Mouse (Mus musculus): ENCODE measurements at regions not wholly inside any gene's neighbourhood (a gene's known extent, or its start where the extent isn't known, plus 50 kb on each side); places are given as distances from the start of the nearest gene placed in this dataset.

- H3K9me3 ChIP-seq (ENCODE audit: low read length): no peaks in the 10 kb centered on the region
- no peak overlapping the region for H3K9ac ChIP-seq (replicated peaks; ENCODE audit: low read length)
- H3K4me3 ChIP-seq (ENCODE audit: low read length): no peak overlapping the region
- H3K27me3 ChIP-seq (ENCODE audit: insufficient read depth, low read length): no peaks in the 10 kb centered on the region
- H3K4me2 ChIP-seq (replicated peaks; ENCODE audit: low read depth, low read length): no peak overlapping the region
- no peaks in the 10 kb centered on the region for H3K36me3 ChIP-seq (ENCODE audit: insufficient read depth, low read length)
- no peaks in the 10 kb centered on the region for H3K4me1 ChIP-seq (ENCODE audit: insufficient read depth, low read length)
- no peak overlapping the region for H3K27ac ChIP-seq (ENCODE audit: low read length)
- 55% methylated on average over 4 of the region's 4 CpGs for WGBS
- no peak for ATAC-seq (ENCODE audit: low FRiP score, low TSS enrichment)
Observed at GRCm38 (mm10) chr7:64061170-64061569, 92.5 kb upstream of the Trpm1 start.

- Histone ChIP-seq H3K4me1 (ENCODE audit: insufficient read depth, low read length) (no peaks in the 10 kb centered on the region), H3K4me3 (ENCODE audit: low read length) (no peak overlapping the region), H3K4me2 (replicated peaks; ENCODE audit: low read depth, low read length) (no peak overlapping the region), H3K36me3 (ENCODE audit: insufficient read depth, low read length) (no peaks in the 10 kb centered on the region), H3K27me3 (ENCODE audit: insufficient read depth, low read length) (no peaks in the 10 kb centered on the region), H3K27ac (ENCODE audit: low read length) (no peak overlapping the region), H3K9me3 (ENCODE audit: low read length) (no peaks in the 10 kb centered on the region), H3K9ac (replicated peaks; ENCODE audit: low read length) (no peak overlapping the region)
- whole genome bisulfite sequencing: 86% methylated on average over 1 of the region's 1 CpGs
- ATAC-seq (ENCODE audit: low FRiP score, low TSS enrichment): no peak
Observed at GRCm38 (mm10) chr7:64060582-64060981, 93.1 kb upstream of the Trpm1 start.

GRCm38 (mm10) chr7:64060051-64060450 lies 93.6 kb upstream of the Trpm1 start:
- H3K4me2 ChIP-seq (replicated peaks; ENCODE audit: low read depth, low read length): no peak overlapping the region
- H3K36me3 ChIP-seq (ENCODE audit: insufficient read depth, low read length): no peaks in the 10 kb centered on the region
- no peak overlapping the region for H3K27ac ChIP-seq (ENCODE audit: low read length)
- no peak overlapping the region for H3K4me3 ChIP-seq (ENCODE audit: low read length)
- H3K9ac ChIP-seq (replicated peaks; ENCODE audit: low read length): no peak overlapping the region
- ATAC-seq (ENCODE audit: low FRiP score, low TSS enrichment): no peak
- 5% methylated on average over 1 of the region's 1 CpGs for WGBS
- no peaks in the 10 kb centered on the region for H3K9me3 ChIP-seq (ENCODE audit: low read length)
- no peaks in the 10 kb centered on the region for H3K4me1 ChIP-seq (ENCODE audit: insufficient read depth, low read length)
- H3K27me3 ChIP-seq (ENCODE audit: insufficient read depth, low read length): no peaks in the 10 kb centered on the region

GRCm38 (mm10) chr7:64058282-64058872 lies 95.3 kb upstream of the Trpm1 start:
- no peak for ATAC-seq (ENCODE audit: low FRiP score, low TSS enrichment)
- Histone ChIP-seq H3K27ac (ENCODE audit: low read length) (no peak overlapping the region), H3K9ac (replicated peaks; ENCODE audit: low read length) (no peak overlapping the region), H3K4me3 (ENCODE audit: low read length) (no peak overlapping the region), H3K27me3 (ENCODE audit: insufficient read depth, low read length) (no peaks in the 10 kb centered on the region), H3K9me3 (ENCODE audit: low read length) (no peaks in the 10 kb centered on the region), H3K4me2 (replicated peaks; ENCODE audit: low read depth, low read length) (no peak overlapping the region), H3K4me1 (ENCODE audit: insufficient read depth, low read length) (no peaks in the 10 kb centered on the region), H3K36me3 (ENCODE audit: insufficient read depth, low read length) (no peaks in the 10 kb centered on the region)
- WGBS: 47% methylated on average over 4 of the region's 4 CpGs

GRCm38 (mm10) chr7:64057873-64058272 lies 95.8 kb upstream of the Trpm1 start:
- Histone ChIP-seq H3K4me1 (ENCODE audit: insufficient read depth, low read length) (no peaks in the 10 kb centered on the region), H3K9ac (replicated peaks; ENCODE audit: low read length) (no peak overlapping the region), H3K9me3 (ENCODE audit: low read length) (no peaks in the 10 kb centered on the region), H3K4me3 (ENCODE audit: low read length) (no peak overlapping the region), H3K36me3 (ENCODE audit: insufficient read depth, low read length) (no peaks in the 10 kb centered on the region), H3K27me3 (ENCODE audit: insufficient read depth, low read length) (no peaks in the 10 kb centered on the region), H3K27ac (ENCODE audit: low read length) (no peak overlapping the region), H3K4me2 (replicated peaks; ENCODE audit: low read depth, low read length) (no peak overlapping the region)
- WGBS: 49% methylated on average over 4 of the region's 4 CpGs
- peak; percentile 74; the same call in 1 of the 2 replicates for ATAC-seq (ENCODE audit: low FRiP score, low TSS enrichment)

GRCm38 (mm10) chr7:64056498-64056897 lies 97.1 kb upstream of the Trpm1 start:
- no peak for ATAC-seq (ENCODE audit: low FRiP score, low TSS enrichment)

GRCm38 (mm10) chr7:64054996-64055395 lies 98.6 kb upstream of the Trpm1 start:
- 65% methylated on average over 4 of the region's 4 CpGs for WGBS

More at GRCm38 (mm10) chr7:64056498-64056897, 97.1 kb upstream of the Trpm1 start:
- Histone ChIP-seq H3K27me3 (ENCODE audit: insufficient read depth, low read length) (no peaks in the 10 kb centered on the region), H3K9me3 (ENCODE audit: low read length) (no peaks in the 10 kb centered on the region), H3K36me3 (ENCODE audit: insufficient read depth, low read length) (no peaks in the 10 kb centered on the region), H3K4me1 (ENCODE audit: insufficient read depth, low read length) (no peaks in the 10 kb centered on the region), H3K27ac (ENCODE audit: low read length) (no peak overlapping the region), H3K4me2 (replicated peaks; ENCODE audit: low read depth, low read length) (no peak overlapping the region), H3K9ac (replicated peaks; ENCODE audit: low read length) (no peak overlapping the region), H3K4me3 (ENCODE audit: low read length) (no peak overlapping the region)
- WGBS: 80% methylated on average over 3 of the region's 3 CpGs

GRCm38 (mm10) chr7:64053766-64054165 lies 99.9 kb upstream of the Trpm1 start:
- 0 out of 2 replicates have a peak, but pooled peaks cover 4% of the 10 kb centered on the region for H3K4me1 ChIP-seq (ENCODE audit: insufficient read depth, low read length)
- no peak overlapping the region for H3K27ac ChIP-seq (ENCODE audit: low read length)
- no peak overlapping the region for H3K4me2 ChIP-seq (replicated peaks; ENCODE audit: low read depth, low read length)
- ATAC-seq (ENCODE audit: low FRiP score, low TSS enrichment): no peak
- no peaks in the 10 kb centered on the region for H3K36me3 ChIP-seq (ENCODE audit: insufficient read depth, low read length)
- no peak overlapping the region for H3K9ac ChIP-seq (replicated peaks; ENCODE audit: low read length)
- no peaks in the 10 kb centered on the region for H3K27me3 ChIP-seq (ENCODE audit: insufficient read depth, low read length)
- H3K4me3 ChIP-seq (ENCODE audit: low read length): no peak overlapping the region
- 61% methylated on average over 12 of the region's 12 CpGs for WGBS
- no peaks in the 10 kb centered on the region for H3K9me3 ChIP-seq (ENCODE audit: low read length)

More at GRCm38 (mm10) chr7:64054996-64055395, 98.6 kb upstream of the Trpm1 start:
- Histone ChIP-seq H3K27ac (ENCODE audit: low read length) (no peak overlapping the region), H3K27me3 (ENCODE audit: insufficient read depth, low read length) (no peaks in the 10 kb centered on the region), H3K9ac (replicated peaks; ENCODE audit: low read length) (no peak overlapping the region), H3K4me3 (ENCODE audit: low read length) (no peak overlapping the region), H3K36me3 (ENCODE audit: insufficient read depth, low read length) (no peaks in the 10 kb centered on the region), H3K4me2 (replicated peaks; ENCODE audit: low read depth, low read length) (no peak overlapping the region), H3K9me3 (ENCODE audit: low read length) (no peaks in the 10 kb centered on the region), H3K4me1 (ENCODE audit: insufficient read depth, low read length) (no peaks in the 10 kb centered on the region)
- ATAC-seq (ENCODE audit: low FRiP score, low TSS enrichment): no peak

- Histone ChIP-seq H3K4me3 (ENCODE audit: low read length) (no peak overlapping the region), H3K9ac (replicated peaks; ENCODE audit: low read length) (no peak overlapping the region), H3K36me3 (ENCODE audit: insufficient read depth, low read length) (no peaks in the 10 kb centered on the region), H3K27ac (ENCODE audit: low read length) (no peak overlapping the region), H3K27me3 (ENCODE audit: insufficient read depth, low read length) (no peaks in the 10 kb centered on the region), H3K4me2 (replicated peaks; ENCODE audit: low read depth, low read length) (no peak overlapping the region), H3K4me1 (ENCODE audit: insufficient read depth, low read length) (peaks cover 9% of the 10 kb centered on the region; the same call in 1 of the 2 replicates), H3K9me3 (ENCODE audit: low read length) (no peaks in the 10 kb centered on the region)
- WGBS: 91% methylated on average over 9 of the region's 9 CpGs
- no peak for ATAC-seq (ENCODE audit: low FRiP score, low TSS enrichment)
Observed at GRCm38 (mm10) chr7:64052400-64052799, 101.2 kb upstream of the Trpm1 start.

- H3K27me3 ChIP-seq (ENCODE audit: insufficient read depth, low read length): no peaks in the 10 kb centered on the region
- ATAC-seq (ENCODE audit: low FRiP score, low TSS enrichment): no peak
- 81% methylated on average over 3 of the region's 3 CpGs for WGBS
Observed at GRCm38 (mm10) chr7:64050826-64051401, 102.7 kb upstream of the Trpm1 start.

More at GRCm38 (mm10) chr7:64050826-64051401, 102.7 kb upstream of the Trpm1 start:
- no peak overlapping the region for H3K9ac ChIP-seq (replicated peaks; ENCODE audit: low read length)
- no peaks in the 10 kb centered on the region for H3K9me3 ChIP-seq (ENCODE audit: low read length)
- H3K27ac ChIP-seq (ENCODE audit: low read length): no peak overlapping the region
- peaks cover 9% of the 10 kb centered on the region; the same call in 1 of the 2 replicates for H3K4me1 ChIP-seq (ENCODE audit: insufficient read depth, low read length)
- no peak overlapping the region for H3K4me3 ChIP-seq (ENCODE audit: low read length)
- H3K4me2 ChIP-seq (replicated peaks; ENCODE audit: low read depth, low read length): no peak overlapping the region
- H3K36me3 ChIP-seq (ENCODE audit: insufficient read depth, low read length): no peaks in the 10 kb centered on the region
